Mouse (Mus musculus): ENCODE results near the gene Asic3. TPM values are rescaled to one million over a fixed set of nuclear protein-coding genes. Genes with fewer than 3 reads are reported as not detected.
A peak's percentile ranks its signal among the peaks of the same experiment; 100 is the strongest.

Gene Asic3
- total RNA-seq (2021) = under 1 TPM; 0.12 to 0.36 TPM
- long read RNA-seq, experiment 1, partial matches to known transcripts = 0 of 1 reads
- long read RNA-seq, experiment 1, other reads (novel, unspliced or antisense) = 1 of 1 reads
- long read RNA-seq, experiment 2 = 0 reads

DNA sequence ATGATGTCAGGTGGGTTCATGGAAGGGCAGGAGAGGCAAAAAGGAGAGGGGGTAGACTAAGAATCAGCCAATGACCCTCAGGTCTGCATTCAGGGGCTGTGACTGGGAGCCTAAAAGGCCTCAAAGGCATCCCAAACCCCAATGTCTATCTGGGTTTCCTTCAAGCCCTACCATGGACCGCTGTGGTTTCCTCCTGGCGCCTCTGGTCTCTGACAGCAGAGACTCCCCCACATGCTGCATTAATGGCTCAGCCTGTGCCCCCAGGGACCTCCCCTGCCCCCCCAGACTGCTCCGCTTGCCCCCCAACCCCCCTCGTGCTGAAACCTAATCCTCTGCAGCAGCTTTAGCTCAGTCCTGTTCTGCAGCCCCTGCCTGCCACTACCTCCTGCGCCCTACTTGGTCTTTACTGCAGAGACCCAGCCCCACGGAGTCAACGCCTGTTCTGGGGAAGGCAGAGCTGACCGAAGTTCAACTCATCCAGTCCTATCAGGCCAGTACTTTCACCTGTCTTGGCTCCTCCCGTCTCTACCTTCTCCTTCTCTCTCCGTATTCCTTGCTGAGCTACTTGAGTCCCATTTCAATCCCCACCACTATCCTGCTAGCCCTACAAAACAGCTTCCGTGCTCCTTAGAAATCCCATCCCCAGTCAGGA lies at the start of gene Asic3:
Gene Asic3 (plus strand): TSS at position 351 of the 652 bp plus-strand sequence.
- DNase-seq = no peak

- DNase-seq = no peak
Measured at GRCm38 (mm10) chr5:24363467-24363866, 49.7 kb upstream of the Asic3 start.

DNA sequence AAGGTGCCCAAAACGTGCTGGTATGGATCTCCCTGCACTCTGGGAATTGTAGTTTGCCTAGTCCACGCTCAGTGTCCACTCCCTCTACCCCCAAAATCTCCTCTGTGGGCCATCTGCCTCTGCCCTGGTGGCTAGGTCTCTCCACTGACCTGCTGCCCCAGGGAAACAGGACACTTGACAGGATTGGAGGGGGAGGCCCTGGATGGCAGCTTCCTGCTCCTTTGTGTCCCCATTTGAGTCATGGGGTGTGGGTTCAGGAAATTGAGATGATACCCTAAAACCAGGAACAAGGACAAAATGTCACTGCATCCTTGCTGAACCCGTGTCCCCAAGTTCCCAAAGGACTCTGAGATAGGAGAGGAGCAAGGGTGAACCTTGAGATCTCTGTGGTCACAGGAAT lies 49.1 kb upstream of the Asic3 start:
- no peak for DNase-seq

DNA sequence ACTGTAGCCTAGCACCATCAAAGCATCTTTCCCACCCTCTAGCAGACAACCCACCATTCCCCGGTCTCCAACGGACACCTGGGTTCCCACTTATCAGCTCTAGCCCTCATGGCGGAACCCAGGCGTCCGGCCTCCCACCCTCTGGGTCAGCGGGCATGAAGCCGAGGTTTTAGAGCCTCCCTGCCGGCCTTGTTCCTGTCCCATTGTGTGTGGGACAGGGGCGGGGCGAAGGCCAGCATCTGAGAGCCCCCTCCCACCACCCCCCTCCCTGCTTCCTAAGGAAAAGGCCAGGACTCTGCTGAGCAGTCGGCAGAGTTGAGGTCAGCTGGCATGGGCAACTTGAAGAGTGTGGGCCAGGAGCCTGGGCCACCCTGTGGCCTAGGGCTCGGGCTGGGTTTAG lies 48.7 kb upstream of the Asic3 start, which contains the start of gene Nos3:
Gene Nos3 (plus strand): TSS at position 303 of the 400 bp plus-strand sequence.
- peak; percentile 34 for DNase-seq

DNA sequence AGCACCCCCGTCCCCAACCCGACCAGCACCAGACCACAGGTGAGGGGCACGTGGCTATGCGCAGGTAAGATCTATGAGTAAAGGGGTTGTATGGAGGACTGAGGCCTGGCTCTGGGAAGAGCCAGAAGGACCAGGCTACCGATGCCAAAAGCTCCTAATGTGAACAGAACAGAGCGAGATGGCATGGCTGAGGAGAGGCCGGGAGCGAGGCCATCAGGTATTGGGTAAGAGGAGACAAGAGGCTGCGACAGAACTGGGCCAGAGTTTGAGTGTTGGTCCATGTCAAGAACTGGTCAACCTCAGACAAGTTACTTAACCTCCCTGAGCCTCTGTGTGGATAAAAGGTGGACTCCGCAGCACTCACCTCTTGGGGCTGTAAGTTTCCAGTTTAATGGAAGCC lies 48.2 kb upstream of the Asic3 start:
- DNase-seq = no peak

DNA sequence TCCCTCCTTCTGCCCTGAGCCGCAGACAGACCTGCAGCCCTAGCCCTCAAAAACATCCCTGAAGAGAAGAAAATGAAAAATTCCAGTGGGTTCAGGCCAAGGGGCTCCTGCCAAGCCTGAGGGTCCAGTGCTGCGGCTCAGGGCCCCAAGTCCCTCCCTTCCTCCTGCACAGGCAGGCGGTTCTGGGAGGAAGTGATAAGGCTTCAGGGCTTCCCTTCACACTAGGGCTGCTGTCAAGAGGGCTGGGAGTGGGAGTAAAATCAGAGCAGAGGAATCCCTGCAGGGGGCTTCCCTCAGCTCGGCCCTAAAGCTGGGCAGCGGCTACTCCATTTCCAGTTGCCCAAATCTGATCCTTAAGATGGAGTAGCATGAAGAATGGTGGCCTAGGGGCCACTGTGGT lies 47.7 kb upstream of the Asic3 start:
- no peak for DNase-seq

DNA sequence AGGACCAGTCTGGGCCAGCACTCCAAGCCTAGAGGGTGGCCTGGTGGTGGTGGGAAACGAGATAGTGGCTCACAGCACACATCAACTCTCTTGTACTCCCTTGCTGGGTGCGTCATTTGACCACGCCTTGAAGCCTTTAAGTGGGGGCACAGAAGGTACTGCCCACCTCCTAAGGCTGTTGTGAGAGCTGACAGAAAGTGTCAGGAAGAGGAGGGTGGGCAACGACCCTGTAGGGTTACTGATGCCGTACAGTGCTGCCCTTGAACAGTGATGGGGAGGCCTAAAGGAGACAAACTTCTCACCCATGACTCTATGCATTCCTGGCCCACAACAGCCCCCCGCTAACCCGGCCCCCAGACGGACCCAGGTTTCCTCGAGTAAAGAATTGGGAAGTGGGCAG lies 46.8 kb upstream of the Asic3 start:
- DNase-seq = no peak

GRCm38 (mm10) chr5:24369767-24370166 lies 43.4 kb upstream of the Asic3 start:
- DNase-seq = no peak

DNA sequence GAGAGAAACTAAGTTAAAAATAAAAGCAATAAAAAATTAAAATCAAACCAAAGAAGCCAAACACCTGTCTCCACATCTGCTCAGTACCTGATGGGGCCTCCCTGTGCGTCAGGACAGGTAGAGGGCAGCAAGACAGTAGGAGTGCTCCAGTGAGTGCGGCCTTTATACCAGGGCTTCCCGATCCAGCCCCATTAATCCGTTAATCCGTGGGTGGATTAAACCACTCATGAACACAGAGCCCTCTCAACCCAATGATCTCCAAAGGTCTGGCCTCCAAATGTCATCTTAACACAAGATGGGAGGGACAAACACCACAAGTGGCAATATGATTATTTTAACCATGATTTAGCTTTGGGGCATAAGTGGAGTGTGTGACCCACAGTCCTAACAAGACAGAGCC lies 39.4 kb upstream of the Asic3 start:
- no peak for DNase-seq

DNA sequence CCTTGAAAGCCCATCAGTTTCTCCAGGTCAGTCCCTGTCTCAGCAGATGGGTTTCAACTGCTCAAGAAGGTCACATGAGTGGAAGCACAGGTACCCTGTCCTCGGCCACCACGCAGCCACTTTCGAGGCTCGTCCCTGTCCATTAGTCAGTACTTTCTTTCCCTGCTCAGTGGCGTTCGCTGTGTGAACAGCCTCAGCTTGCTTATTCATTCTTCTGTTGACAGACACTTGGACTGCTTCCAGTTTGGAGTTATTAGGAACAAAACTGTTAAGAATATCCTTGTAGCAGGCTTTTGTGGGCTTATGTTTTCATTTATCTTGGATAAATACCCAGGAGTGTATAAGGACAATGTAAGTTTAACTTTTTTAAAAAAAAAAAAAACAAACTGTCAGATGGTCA lies 39.0 kb upstream of the Asic3 start:
- DNase-seq = no peak

GRCm38 (mm10) chr5:24374666-24375328 lies 38.4 kb upstream of the Asic3 start:
- no peak for DNase-seq

- no peak for DNase-seq
Measured at GRCm38 (mm10) chr5:24378700-24379099, 34.5 kb upstream of the Asic3 start.

DNA sequence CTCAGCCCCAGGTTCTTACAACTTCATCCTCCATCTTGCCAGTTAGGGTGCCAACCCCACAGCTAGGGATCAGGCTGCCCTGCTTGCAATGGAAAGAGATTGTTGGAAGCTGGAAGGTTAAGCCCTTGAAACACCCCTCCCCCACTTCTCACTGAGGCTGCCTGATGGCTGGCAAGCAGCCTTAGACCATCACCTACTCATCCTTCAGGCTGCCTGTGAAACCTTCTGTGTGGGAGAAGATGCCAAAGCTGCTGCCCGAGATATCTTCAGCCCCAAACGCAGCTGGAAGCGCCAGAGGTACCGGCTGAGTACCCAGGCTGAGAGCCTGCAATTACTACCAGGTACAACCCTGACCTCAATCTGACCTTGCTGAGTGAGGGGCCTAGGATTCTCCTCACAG lies 33.7 kb upstream of the Asic3 start:
- no peak for DNase-seq

- no peak for DNase-seq
Measured at GRCm38 (mm10) chr5:24380499-24380898, 32.7 kb upstream of the Asic3 start.

- no peak for DNase-seq
Measured at GRCm38 (mm10) chr5:24381486-24381885, 31.7 kb upstream of the Asic3 start.

- DNase-seq = no peak
Measured at GRCm38 (mm10) chr5:24381988-24382387, 31.2 kb upstream of the Asic3 start.

DNA sequence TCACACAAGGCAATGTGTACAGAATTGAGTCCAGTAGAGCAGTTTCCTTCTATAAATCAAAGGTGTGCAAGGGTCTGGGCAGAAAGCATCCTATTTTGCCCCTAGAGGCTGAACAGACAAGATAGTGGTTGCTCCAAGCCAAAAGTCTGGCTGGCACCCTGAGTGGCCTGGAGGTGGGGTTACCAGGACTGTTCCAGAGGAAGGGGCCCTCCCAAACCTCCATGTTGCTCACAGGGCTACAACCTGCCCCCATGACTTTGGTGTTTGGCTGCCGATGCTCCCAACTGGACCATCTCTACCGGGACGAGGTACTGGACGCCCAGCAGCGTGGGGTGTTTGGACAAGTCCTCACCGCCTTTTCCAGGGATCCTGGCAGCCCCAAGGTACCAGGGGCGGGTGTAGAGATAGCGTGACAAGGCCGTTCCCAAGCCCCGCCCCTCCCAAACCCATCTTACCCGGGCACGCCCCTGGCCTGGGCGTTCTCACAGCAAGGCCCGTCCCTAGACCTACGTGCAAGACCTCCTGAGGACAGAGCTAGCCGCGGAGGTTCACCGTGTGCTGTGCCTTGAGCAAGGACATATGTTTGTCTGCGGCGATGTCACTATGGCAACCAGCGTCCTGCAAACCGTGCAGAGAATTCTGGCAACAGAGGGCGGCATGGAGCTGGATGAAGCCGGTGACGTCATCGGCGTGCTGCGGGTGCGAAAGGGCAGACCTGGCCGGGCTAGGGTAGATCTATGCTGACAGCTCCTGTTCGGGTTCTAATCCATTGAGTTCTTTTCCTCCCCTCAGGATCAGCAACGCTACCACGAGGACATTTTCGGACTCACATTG lies 29.9 kb upstream of the Asic3 start:
- DNase-seq = peak; percentile 81

GRCm38 (mm10) chr5:24384407-24384806 lies 28.8 kb upstream of the Asic3 start:
- no peak for DNase-seq

DNA sequence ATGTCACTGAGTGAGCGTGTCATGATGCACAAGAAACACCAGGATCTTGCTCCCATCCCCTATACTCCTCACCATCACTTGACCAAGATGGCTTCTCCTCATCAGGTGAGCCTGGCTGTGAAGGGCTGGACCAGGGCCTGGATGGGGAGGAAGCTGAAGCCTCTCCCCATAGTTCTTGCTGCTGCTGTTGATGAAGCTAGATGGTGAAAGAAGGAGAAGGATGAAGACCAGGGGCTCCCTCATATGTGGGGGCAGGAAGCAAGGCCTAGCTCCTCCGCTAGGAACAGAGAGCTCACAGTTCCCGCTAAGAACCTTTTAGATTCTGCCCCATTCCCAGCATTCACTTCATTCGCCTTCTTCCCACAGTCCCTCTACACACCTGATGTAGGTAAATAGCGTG lies 27.8 kb upstream of the Asic3 start:
- no peak for DNase-seq

DNA sequence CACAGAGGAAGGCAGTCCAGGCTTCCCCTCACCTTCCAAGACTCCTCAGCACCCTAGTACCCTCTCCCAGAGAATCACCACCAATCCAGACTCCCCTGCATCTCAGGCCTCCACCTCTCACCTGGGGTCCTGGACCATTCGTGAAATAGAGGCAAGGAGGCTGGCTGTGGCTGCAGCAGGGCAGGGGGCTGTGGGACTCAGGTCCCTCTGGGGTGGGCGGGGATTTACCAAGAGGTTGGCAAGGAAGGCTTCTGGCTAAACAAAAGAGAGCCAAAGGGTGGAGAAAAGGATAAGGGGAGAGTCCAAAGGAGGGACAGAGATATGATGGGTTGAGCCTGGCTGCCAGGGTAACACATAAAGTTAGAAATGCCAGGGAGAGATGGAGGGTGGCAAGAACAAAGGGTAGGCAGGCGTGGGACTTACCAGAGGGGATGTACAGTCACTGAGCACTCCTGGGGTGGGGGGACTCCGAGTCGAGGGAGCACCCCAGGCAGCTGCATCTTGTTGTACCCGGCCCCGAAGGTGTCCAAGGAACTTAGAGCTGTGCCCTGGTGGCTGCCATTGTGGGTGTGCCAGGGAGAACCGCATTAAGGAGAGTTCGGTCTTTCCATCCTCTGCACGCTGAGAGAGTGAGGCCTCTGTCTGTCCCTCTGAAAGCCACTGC lies 27.2 kb upstream of the Asic3 start:
- DNase-seq = no peak

DNA sequence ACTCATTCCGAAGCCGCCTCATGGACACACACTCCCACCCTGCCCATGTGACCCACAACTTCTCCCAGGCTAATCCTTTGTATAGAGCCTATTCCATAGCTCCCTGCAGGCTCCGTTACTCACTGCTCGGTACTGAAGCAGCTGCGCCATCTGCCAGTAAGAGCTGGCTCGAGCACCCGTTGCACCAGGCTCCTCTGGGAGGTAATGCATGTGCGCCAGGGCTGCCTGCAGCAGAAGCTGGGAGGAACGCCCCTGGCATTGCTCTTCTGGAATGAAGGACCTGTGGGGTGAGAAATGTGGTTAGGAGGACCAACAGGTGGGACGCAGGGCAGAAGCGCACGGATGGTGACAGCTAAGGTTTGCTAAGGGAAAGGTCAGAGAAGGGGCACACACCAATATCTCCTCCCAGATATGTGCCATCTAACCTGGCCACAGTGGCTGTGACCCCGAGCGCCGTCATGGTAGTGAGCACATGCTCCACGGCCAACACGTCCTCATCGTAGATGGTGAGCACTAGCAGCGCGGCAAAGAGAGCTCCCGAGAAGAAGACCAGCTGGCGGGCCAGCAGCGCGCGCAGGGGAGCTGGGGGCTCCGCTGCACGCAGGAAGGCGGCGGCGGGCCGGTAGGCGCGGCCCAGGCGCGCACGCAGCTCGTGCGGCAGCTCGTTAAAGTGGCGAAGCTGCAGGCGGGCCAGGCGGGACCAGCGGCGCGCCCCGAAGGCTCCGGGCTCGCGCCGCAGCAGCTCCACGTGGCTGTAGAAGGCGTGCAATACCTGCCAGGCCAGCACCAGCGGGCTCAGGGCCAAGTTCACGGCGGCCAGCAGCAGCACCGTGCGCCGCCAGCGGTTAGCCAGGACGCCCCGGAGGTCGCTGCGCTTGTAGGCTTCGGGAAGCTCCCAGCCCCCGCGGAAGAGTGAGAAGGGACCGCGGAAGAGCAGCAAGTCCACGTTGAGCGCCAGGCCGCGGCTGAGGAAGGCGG lies 25.6 kb upstream of the Asic3 start:
- peak; percentile 65 for DNase-seq
